Mouse (Mus musculus) liver, embryonic 16.5 days (tissue): ENCODE data around the gene Umodl1. TPM values are rescaled to one million over a fixed set of nuclear protein-coding genes. Genes with fewer than 3 reads are reported as not detected.

Source experiments
- ATAC-seq: fragments of 200-750 bp; cut with Nextera tagmentation; 2 replicates; pipeline ENCODE4 v1.8.0; 2017; ENCODE audit warnings: low read depth, mild to moderate bottlenecking, moderate number of reproducible peaks, moderate library complexity
- H3K27ac ChIP-seq: fragments of 300-500 bp; sonication (generic); 2 replicates; pipeline ENCODE4 v1.5.1; 2014; ENCODE audit warnings: mild to moderate bottlenecking, low read length
- H3K27me3 ChIP-seq: fragments of 300-500 bp; sonication (generic); 2 replicates; pipeline ENCODE4 v1.6.1; 2014; ENCODE audit warnings: low read depth, low read length, mixed read lengths; ENCODE audit not compliant: control insufficient read depth, insufficient read depth
- H3K36me3 ChIP-seq: fragments of 300-500 bp; sonication (generic); 2 replicates; pipeline ENCODE4 v1.6.1; 2014; ENCODE audit warnings: mild to moderate bottlenecking; ENCODE audit not compliant: control insufficient read depth, insufficient read depth
- H3K4me1 ChIP-seq: fragments of 300-500 bp; sonication (generic); 2 replicates; pipeline ENCODE4 v1.6.1; 2014; ENCODE audit warnings: low read depth, low read length, mixed read lengths; ENCODE audit not compliant: control insufficient read depth
- H3K4me2 ChIP-seq: fragments of 300-500 bp; sonication (generic); 2 replicates; pipeline ENCODE4 v1.6.1; 2014; ENCODE audit warnings: low read depth, low read length, mixed read lengths
- H3K4me3 ChIP-seq: fragments of 300-500 bp; sonication (generic); 2 replicates; pipeline ENCODE4 v1.5.1; 2014; ENCODE audit warnings: low read depth, mild to moderate bottlenecking, low read length
- H3K9ac ChIP-seq: fragments of 300-500 bp; sonication (generic); 2 replicates; pipeline ENCODE4 v1.6.1; 2014; ENCODE audit warnings: low read depth, low read length
- H3K9me3 ChIP-seq: fragments of 300-500 bp; sonication (generic); replicated peaks from 2 replicates; pipeline ENCODE4 v1.6.1; 2016; ENCODE audit warnings: low read length; ENCODE audit not compliant: control insufficient read depth
- WGBS: fragments of 180-500 bp; shearing (Covaris S2); extraction: QIAGEN DNeasy Blood & Tissue Kit; methylation state at CpG from one replicate; pipeline ENCODE4 v1.1.7; 2014; ENCODE audit not compliant: insufficient replicate concordance; 5-methylcytosine and 5-hydroxymethylcytosine counted together
- polyA plus RNA-seq: library from polyadenylated mRNA; unstranded; fragments of >200 nt; fragmentation: Nextera tagmentation; extraction: Ambion mirVana; gene quantifications from 2 replicates; pipeline ENCODE4 v1.2.1, GENCODE M21; 2015

Gene Umodl1
- polyA plus RNA-seq, result 0.05 TPM in 1 of 2 replicates, not detected in the other

DNA sequence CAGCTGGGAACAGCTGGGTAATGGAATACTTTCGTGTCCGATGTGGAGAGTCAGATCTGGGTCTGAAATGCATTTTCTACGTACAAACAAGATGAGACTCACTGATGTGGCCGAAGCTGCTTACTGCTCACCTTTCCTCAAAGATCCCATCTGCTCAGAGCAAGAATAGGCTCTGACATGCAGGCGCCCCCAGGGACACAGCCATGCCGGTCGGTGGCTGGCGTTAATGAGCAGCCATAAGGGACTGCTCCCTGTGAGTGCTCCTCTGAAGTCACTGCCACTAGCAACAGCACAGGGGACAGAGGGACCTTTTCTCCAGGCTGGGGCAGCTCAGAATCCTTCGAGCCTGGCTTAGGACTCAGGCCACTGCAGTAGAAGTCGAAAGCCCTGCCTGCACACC lies at the start of gene Umodl1:
Gene Umodl1, plus strand, starts transcription at position 301 of the 400 bp plus-strand sequence.
- WGBS, result 38% methylated on average over 10 of the region's 10 CpGs
- Histone ChIP-seq H3K4me3 (no peak within 1 kb of the TSS), H3K4me1 (no peaks in the 10 kb centered on the region), H3K4me2 (no peak within 1 kb of the TSS), H3K36me3 (no peaks in the 10 kb centered on the region), H3K9ac (no peak within 1 kb of the TSS), H3K9me3 (no peaks in the 10 kb centered on the region), H3K27ac (no peak within 1 kb of the TSS), H3K27me3 (no peaks in the 10 kb centered on the region)
- no peak for ATAC-seq

DNA sequence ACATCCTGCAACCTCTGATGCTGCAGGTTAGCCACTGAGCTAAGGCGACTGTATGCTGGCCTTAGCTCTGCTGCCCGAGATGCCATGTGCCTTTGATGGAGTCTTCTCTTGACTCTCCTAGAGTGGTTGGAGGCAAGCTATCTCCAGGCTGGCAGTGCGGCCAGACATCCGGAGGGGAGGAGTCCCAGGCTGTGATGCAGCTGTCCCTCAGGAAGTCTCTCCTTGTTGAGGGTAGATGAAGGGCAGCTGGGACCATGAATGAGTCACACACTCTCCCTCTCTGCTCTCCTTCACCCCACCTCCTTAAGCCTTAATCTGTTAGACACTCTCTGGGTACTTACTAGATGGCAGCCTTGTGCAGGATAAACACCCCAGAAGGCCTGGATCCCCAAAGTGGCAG lies 46.9 kb upstream of the Umodl1 start:
- Histone ChIP-seq H3K4me1 (no peaks in the 10 kb centered on the region), H3K9me3 (no peaks in the 10 kb centered on the region), H3K4me2 (no peak overlapping the region), H3K36me3 (no peaks in the 10 kb centered on the region), H3K9ac (no peak overlapping the region), H3K27ac (no peak overlapping the region), H3K4me3 (no peak overlapping the region), H3K27me3 (peaks cover 6% of the 10 kb centered on the region)
- no peak for ATAC-seq
- 25% methylated on average over 4 of the region's 4 CpGs for WGBS

DNA sequence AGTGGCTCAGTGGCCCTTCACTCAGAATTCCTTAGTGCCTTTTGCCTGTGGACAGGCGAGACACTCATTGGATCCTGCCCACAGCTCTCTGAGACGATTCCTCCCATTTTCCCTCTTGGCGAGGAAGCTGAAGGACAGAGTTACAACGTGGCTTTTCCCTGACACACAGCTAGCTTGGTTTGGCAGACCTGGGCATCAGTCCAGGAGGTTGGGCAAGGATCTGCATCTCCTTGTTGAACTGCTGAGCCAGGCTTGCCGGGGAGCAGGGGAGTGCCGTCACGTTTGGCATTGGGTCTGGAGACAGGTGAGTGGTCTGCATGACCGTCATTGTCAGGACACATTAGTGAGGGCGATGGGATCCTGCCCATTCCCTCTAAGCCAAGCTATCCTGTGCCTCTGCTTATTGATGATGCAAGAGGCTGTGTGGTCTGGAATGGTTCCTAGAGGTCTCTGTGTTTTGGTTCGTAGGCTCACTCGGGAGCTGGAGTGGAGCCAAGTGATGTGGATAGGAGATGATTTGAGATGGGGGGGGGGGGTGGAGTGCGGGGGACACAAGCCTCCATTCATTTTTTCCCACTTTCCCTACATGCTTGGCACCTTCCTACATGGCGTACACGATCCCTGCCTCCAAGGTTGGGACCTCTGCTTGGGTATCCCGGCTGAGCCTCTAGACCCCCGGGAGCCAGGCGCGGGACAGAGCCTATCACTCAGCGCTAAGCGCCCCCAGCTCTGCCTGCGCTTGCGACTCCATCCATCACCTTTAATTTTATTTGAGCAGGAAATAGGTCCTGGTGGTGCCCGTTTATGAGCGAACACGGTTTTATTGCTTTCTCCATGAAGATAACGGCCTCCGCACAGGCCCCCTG lies 43.3 kb upstream of the Umodl1 start:
- WGBS, result 58% methylated on average over 27 of the region's 27 CpGs
- no peaks in the 10 kb centered on the region for H3K27me3 ChIP-seq
- H3K9me3 ChIP-seq, result no peaks in the 10 kb centered on the region
- no peak for ATAC-seq
- H3K4me1 ChIP-seq, result no peaks in the 10 kb centered on the region
- H3K9ac ChIP-seq, result no peak overlapping the region
- no peak overlapping the region for H3K4me3 ChIP-seq
- H3K36me3 ChIP-seq, result no peaks in the 10 kb centered on the region
- no peak overlapping the region for H3K27ac ChIP-seq
- no peak overlapping the region for H3K4me2 ChIP-seq

GRCm38 (mm10) chr17:30911732-30912088 lies 42.7 kb upstream of the Umodl1 start:
- no peak overlapping the region for H3K27ac ChIP-seq
- no peak overlapping the region for H3K9ac ChIP-seq
- no peaks in the 10 kb centered on the region for H3K27me3 ChIP-seq
- no peaks in the 10 kb centered on the region for H3K9me3 ChIP-seq
- no peaks in the 10 kb centered on the region for H3K36me3 ChIP-seq
- H3K4me1 ChIP-seq, result no peaks in the 10 kb centered on the region
- no peak for ATAC-seq
- 32% methylated on average over 8 of the region's 8 CpGs for WGBS
- H3K4me2 ChIP-seq, result no peak overlapping the region
- H3K4me3 ChIP-seq, result no peak overlapping the region

- no peaks in the 10 kb centered on the region for H3K9me3 ChIP-seq
- no peaks in the 10 kb centered on the region for H3K36me3 ChIP-seq
- H3K27ac ChIP-seq, result no peak overlapping the region
- no peak for ATAC-seq
- no peak overlapping the region for H3K9ac ChIP-seq
- WGBS, result 48% methylated on average over 5 of the region's 5 CpGs
- H3K4me2 ChIP-seq, result no peak overlapping the region
- no peaks in the 10 kb centered on the region for H3K4me1 ChIP-seq
- H3K4me3 ChIP-seq, result no peak overlapping the region
- H3K27me3 ChIP-seq, result no peaks in the 10 kb centered on the region
Observed at GRCm38 (mm10) chr17:30912536-30912935, 41.9 kb upstream of the Umodl1 start.

DNA sequence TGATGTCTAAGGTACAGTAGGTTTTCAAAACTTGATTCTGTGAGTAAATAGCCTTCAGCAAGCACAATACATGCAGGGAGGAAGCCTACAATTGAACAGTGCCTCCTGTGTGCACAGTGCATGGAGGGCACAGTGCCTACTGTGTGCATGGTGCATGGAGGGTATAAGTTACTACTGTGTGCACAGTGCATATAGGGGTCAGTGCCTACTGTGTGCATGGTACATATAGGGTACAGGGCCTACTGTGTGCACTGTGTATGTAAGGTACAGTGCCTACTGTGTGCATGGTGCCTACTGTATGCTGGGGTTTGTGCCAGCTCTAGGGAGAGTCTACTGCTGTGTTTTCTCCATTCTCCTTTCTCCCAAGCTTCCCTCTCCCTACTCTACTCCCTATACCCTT lies 40.2 kb upstream of the Umodl1 start:
- Histone ChIP-seq H3K4me1 (no peaks in the 10 kb centered on the region), H3K4me3 (no peak overlapping the region), H3K9me3 (no peaks in the 10 kb centered on the region), H3K4me2 (no peak overlapping the region), H3K9ac (no peak overlapping the region), H3K27me3 (no peaks in the 10 kb centered on the region), H3K27ac (no peak overlapping the region), H3K36me3 (no peaks in the 10 kb centered on the region)
- ATAC-seq, result no peak

GRCm38 (mm10) chr17:30923566-30923965 lies 30.9 kb upstream of the Umodl1 start:
- Histone ChIP-seq H3K9ac (no peak overlapping the region), H3K27ac (no peak overlapping the region), H3K27me3 (no peaks in the 10 kb centered on the region), H3K4me3 (no peak overlapping the region), H3K36me3 (no peaks in the 10 kb centered on the region), H3K4me2 (no peak overlapping the region), H3K4me1 (no peaks in the 10 kb centered on the region), H3K9me3 (no peaks in the 10 kb centered on the region)
- WGBS, result 38% methylated on average over 4 of the region's 4 CpGs
- ATAC-seq, result no peak

DNA sequence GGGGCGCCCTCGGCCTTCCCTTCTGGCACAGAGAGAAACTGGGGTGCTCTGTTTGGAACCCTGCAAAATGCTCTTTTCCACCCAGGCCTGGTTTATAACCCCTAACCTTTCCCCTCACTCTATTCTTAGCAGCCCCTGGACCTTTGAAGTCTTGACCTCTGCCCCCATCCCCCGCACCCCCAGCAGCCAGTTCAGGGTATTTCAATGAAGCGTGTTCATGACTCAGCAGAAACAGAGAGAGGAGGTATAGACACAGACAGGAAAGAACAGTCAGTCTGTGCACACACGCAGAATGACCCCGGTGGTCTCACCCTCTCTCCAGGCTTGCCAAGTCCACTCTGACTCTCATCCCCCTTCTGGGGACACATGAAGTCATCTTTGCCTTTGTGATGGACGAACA lies 23.6 kb upstream of the Umodl1 start:
- Histone ChIP-seq H3K9ac (no peak overlapping the region), H3K4me3 (no peak overlapping the region), H3K36me3 (no peaks in the 10 kb centered on the region), H3K4me1 (no peaks in the 10 kb centered on the region; the same call in 1 of the 2 replicates), H3K9me3 (no peaks in the 10 kb centered on the region), H3K4me2 (no peak overlapping the region), H3K27me3 (no peaks in the 10 kb centered on the region), H3K27ac (no peak overlapping the region)
- 62% methylated on average over 7 of the region's 7 CpGs for WGBS
- ATAC-seq, result no peak

DNA sequence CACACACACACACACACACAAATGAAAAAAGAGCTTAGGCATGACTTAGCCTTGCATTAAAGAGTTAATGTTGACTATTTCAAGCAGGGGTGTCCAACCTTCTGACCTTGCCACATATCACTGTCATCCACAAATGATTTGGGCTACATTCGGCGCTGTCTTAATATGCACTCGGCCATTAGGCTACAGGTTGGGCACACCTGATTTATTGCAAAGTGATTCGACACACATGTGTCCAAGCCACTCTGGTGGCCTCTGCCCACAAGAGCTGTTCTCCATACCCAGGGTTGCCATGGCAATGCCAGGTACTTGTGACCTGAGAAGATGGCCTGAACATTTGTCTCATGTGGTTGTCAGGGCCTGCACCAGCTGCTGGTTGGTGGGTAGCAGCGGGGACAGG lies 21.6 kb upstream of the Umodl1 start:
- H3K36me3 ChIP-seq, result no peaks in the 10 kb centered on the region
- no peaks in the 10 kb centered on the region; the same call in 1 of the 2 replicates for H3K4me1 ChIP-seq
- no peak overlapping the region for H3K9ac ChIP-seq
- ATAC-seq, result no peak
- no peak overlapping the region for H3K4me2 ChIP-seq
- no peak overlapping the region for H3K27ac ChIP-seq
- H3K9me3 ChIP-seq, result no peaks in the 10 kb centered on the region
- 68% methylated on average over 5 of the region's 5 CpGs for WGBS
- no peaks in the 10 kb centered on the region for H3K27me3 ChIP-seq
- H3K4me3 ChIP-seq, result no peak overlapping the region
